Mouse (Mus musculus) layer of hippocampus, adult 18-20 months (tissue): ENCODE data around the gene Wasf3. TPM values are rescaled to one million over a fixed set of nuclear protein-coding genes. Genes with fewer than 3 reads are reported as not detected.
A peak's percentile ranks its signal among the peaks of the same experiment; 100 is the strongest.
"Not testable (repeated sequence)": the region's sequence is repeated elsewhere in the genome, so short reads cannot be mapped to it uniquely, and the experiment has no call there.

Experiments
- DNase-seq, 2 experiments: peaks; one replicate each; pipeline ENCODE4 v3.0.0; 2022; ENCODE audit warnings: low spot score in 2 of 2
- total RNA-seq, 2 experiments: library from RNA; stranded (reverse); gene quantifications; 2 replicates each; pipeline ENCODE4 v1.2.3; 2021

Wasf3 gene
- total RNA-seq, 2 experiments from 2014 or later: 104 to 106 TPM

GRCm38 (mm10) chr5:146439152-146439781 lies 54.5 kb downstream of the Wasf3 start:
- DNase-seq: no peak

GRCm38 (mm10) chr5:146440273-146440672 lies 55.5 kb downstream of the Wasf3 start:
- DNase-seq: no peak

GRCm38 (mm10) chr5:146442767-146443166 lies 58.0 kb downstream of the Wasf3 start:
- DNase-seq: no peak

GRCm38 (mm10) chr5:146446633-146447032 lies 61.8 kb downstream of the Wasf3 start:
- no peak for DNase-seq

GRCm38 (mm10) chr5:146451592-146452254 lies 66.9 kb downstream of the Wasf3 start:
- DNase-seq: no peak

GRCm38 (mm10) chr5:146453556-146453955 lies 68.8 kb downstream of the Wasf3 start:
- DNase-seq: no peak

GRCm38 (mm10) chr5:146461612-146462011 lies 76.8 kb downstream of the Wasf3 start:
- no peak for DNase-seq

- DNase-seq: no peak
These were observed 81.9 kb downstream of the Wasf3 start for GRCm38 (mm10) chr5:146466663-146467062.

- no peak for DNase-seq
These were observed 83.5 kb downstream of the Wasf3 start for GRCm38 (mm10) chr5:146468311-146468710.

- no peak for DNase-seq
These were observed 86.0 kb downstream of the Wasf3 start for GRCm38 (mm10) chr5:146470821-146471220.

- no peak for DNase-seq
These were observed 86.5 kb downstream of the Wasf3 start for GRCm38 (mm10) chr5:146471311-146471710.

GRCm38 (mm10) chr5:146471821-146472220 lies 87.0 kb downstream of the Wasf3 start:
- no peak for DNase-seq

- peak; percentile 20 to 67 for DNase-seq
These were observed 94.8 kb downstream of the Wasf3 start for GRCm38 (mm10) chr5:146479564-146479963.

- DNase-seq: not testable (repeated sequence)
These were observed 96.9 kb downstream of the Wasf3 start, which contains the start of gene Gm6408 for GRCm38 (mm10) chr5:146481665-146482064. Gm6408 (plus strand) TSS chr5:146481965.

GRCm38 (mm10) chr5:146488959-146489358 lies 104.2 kb downstream of the Wasf3 start:
- DNase-seq: peak in 1 of 2 experiments; percentile 56

- DNase-seq: not testable (repeated sequence)
These were observed 106.3 kb downstream of the Wasf3 start, which contains the start of gene Gm6370 for GRCm38 (mm10) chr5:146491063-146491462. Gm6370 (plus strand) TSS chr5:146491363.

- not testable (repeated sequence) for DNase-seq
These were observed 117.3 kb downstream of the Wasf3 start, which contains the start of gene 4930449I24Rik for GRCm38 (mm10) chr5:146502099-146502498. 4930449I24Rik (plus strand) TSS chr5:146502399.

- DNase-seq: not testable (repeated sequence)
These were observed 129.0 kb downstream of the Wasf3 start, which contains the start of gene Gm3402 for GRCm38 (mm10) chr5:146513823-146514222. Gm3402 (plus strand) TSS chr5:146514123.
